Mouse (Mus musculus) gastrocnemius, postnatal 4 days (tissue): ENCODE data around the gene Vkorc1. TPM values are rescaled to one million over a fixed set of nuclear protein-coding genes. Genes with fewer than 3 reads are reported as not detected.

ENCODE experiments used
- DNase-seq, 2 experiments: peaks; one replicate each; pipeline ENCODE4 v3.0.0; 2021 to 2022; ENCODE audit warnings: low spot score in 2 of 2, mixed read lengths in 2 of 2
- total RNA-seq, 2 experiments: library from RNA; stranded (reverse); gene quantifications; 2 replicates each; pipeline ENCODE4 v1.2.3; 2021

Vkorc1 gene
- total RNA-seq, 2 experiments from 2014 or later, result 62.4 to 71.8 TPM

DNA sequence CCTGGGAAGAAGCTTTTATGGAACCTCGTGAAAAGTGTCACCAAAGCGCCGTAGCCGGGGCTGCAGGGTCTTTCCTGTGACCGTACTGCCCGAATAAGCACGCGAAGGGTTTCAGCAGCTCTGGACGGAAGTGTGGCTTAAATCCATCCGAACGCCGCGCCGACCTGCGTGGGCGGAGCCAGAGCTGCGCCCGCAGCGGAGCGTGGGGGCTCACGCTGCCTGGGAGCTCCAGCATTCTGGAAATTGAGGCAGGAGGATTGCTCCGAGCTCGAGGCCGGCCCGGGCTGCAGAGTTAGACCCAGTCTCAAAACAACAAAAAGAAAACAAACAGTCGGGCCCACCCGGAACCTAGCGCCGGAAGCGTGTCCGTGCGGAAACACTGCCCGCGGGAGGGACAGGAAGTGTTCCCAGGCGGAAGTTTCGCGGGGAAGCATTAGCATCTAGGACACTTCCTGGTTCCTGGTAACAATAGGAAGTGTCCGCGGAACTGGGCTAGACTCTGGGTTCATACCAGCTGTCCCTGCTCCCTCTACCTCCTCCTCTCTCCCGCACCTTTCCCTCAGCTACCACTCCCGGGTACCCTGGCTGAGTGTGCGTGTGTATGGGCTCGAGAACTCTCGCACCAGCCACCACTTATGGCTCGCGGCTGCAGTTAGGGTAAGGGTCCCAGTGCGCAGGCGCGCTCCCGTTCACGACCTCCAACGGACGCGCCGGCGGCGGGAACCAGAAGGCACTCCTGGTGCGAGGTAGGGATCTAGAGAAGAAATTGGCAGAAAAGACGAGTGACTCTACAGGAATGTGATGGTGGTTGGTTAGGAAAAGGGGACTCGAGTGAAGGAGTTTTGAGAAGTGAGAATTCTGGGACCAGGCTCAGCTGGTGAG is 18.7 kb downstream of the Vkorc1 start, which contains the start of gene Zfp668:
TSS of gene Zfp668 (minus strand) at position 362 of the 882 bp plus-strand sequence.
- DNase-seq, result peak; percentile 82 to 93

DNA sequence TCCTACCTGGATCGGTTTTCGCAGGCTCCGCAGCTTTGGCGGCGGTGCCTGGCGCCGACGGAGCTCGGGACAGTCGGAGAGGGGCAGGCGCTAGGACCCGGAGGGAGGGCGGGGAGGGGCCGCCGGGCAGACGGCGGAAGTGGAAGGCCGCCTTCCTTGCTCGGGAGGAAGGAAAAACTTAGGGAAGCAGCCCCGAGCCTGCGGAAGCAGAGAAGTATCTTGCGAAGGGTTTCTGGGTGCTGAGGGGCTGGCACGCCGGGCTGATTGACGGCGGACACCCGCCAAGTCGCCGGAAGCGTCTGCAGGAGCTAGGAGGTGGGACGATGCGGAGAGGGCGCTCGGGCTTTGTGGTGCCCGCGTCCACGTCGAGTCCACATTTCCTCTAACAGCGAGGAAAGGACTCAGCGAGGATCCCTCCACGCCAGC is 19.4 kb downstream of the Vkorc1 start, which contains the start of gene Zfp646:
TSS of gene Zfp646 (plus strand) at position 181 of the 426 bp plus-strand sequence.
- DNase-seq, result peak in 1 of 2 experiments; percentile 83

DNA sequence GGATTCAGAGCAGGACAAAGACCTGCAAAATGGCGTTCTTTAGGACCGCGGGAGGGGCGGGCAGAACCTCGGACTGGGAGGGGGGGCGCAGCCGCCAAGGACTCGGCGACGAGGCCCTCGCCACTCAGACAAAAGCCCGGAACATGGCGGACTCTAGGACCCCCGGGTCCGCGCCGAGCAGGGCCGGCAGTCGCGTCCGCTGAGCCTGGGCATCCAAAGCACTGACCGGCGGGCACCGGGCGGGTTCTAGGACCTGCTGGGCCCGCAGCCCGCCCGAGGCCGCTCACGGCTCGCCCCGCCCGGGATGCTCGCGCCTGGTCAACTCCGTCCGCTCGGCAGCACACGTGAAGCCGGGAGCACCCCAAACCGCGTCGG is 19.8 kb downstream of the Vkorc1 start:
- DNase-seq, result peak; percentile 88 to 94

DNA sequence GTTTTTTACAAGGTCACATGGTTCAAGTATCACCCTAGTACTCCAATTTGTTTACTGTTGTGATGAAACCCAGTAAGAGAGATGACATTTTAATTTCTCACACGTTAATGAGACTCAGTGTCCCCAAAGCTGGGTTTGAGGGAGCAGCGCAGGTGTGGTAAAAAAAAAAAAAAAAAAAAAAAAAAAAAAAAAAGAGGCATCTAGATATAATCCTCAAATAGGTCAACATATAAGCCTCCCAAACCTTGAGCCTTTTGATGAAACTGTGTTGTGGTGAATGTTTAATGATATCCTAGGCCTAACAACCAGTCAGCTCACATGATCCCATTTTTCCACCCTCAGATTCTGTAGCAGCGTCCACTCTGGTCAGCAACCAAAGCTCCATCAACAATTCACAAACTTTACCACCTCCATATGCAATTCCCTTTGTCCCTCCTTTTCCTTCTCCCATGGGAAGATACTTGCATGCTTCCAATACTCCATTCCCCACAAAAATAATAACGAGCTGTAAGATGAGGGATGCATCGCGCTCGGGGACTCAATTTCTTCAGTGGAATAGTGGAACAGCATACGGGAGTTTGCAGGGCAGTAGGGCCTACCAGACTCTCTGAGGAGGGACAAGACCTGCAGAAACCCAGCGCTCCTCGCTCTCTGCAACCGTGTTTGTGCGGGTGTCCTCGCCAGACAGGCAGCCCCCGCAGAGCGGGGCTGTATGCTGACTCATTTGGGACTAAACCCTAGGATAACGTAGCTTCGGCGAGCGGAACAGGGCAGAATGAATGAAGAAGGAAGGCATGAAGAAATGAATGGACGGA is 20.4 kb downstream of the Vkorc1 start:
- DNase-seq, result no peak

DNA sequence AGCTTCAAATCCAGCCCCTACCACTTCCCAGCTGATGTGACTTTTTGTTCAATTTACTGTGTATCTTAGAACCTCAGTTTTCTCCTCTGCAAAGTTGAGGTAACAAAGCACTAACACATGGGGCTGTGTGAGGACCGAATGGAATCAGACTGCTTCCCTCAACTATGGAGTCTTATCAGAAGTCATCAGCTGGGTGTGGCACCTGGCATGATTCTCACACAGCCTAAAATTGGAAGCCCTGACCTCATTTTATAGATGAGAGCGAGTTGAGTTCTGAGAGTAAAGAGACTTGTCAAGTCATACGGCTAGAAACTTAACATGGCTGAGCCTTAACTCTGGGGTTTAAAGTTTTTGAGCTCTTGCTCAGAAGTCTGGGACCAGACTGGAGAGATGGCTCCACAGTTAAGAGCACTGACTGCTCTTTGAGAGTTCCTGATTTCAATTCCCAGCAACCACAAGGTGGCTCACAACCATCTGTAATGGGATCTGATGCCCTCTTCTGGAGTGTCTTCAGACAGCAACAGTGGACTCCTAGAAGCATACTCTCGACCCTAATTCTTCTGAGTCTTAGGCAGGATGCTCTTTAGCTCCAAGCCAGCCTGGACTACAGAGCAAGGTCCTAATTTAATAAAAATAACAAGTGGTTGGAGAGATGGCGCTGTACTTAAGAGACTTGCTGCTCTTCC is 25.1 kb downstream of the Vkorc1 start:
- DNase-seq, result no peak

DNA sequence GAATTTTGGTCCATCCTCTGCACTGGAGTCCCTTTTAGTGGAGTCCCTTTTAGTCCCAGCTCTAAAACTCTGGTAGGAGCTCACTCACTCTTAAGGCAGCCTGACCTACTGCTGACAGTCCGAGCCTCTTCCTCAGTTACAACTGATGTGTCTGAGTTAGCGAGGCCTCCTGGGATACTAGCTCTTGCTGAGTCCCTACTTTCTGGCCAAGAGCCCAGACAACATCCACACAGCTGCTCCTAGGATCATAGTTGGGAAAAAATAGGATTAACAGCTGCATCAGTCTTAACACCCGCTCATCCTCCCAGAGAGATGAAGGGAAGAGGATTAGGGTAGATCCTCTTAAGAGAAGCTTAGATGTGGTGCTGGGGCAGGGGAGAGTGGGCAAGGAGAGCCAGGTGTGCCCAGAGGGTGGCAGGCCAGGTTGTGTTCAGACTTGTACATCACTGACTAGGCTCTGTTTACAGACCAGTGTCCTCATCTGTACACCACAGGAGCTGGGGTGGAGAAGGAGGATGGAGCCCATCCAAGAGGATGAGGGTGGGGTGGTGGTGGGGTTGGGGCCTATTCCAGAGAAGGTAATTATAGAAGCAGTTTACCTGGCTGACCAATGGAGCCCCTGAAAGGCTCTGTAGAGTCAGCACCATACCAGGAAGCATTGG is 26.1 kb downstream of the Vkorc1 start:
- peak in 1 of 2 experiments; percentile 58 for DNase-seq

DNA sequence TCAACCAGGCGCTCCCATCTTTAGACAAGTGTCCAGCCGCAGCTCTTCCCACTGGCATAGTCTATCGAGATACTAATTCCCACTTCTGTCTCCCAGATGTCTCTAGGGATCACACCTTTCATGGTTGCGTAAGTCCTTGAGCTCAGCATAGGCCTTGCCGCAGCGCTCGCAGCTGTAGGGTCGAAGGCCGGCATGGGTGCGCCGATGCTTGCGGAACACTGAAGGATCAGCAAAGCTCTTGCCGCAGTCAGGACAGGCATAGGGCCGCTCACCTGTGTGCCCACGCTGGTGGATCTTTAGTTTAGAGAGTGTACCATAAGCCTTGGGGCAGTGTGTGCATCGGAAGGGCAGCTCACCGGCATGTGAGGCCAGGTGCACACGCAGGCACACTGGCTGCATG is 27.8 kb downstream of the Vkorc1 start:
- no peak for DNase-seq

DNA sequence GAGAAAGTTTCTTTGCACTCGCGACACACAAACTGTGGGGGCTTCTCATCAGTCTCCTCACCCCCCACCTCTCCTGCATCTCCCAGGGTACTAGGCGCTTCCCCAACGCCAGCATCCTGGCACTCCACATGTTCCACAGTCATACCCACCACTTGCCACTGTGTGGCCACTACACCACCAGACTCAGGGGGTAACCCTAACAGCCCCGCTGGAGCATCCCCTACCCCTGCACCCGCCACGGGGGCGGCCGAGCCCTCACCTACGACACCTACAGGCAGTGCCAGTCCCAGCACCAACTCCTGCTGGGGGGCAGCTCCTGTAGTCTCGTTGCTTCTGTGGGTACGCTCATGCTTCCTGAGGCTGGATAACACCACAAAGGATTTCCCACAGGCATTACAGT is 29.0 kb downstream of the Vkorc1 start:
- no peak for DNase-seq

DNA sequence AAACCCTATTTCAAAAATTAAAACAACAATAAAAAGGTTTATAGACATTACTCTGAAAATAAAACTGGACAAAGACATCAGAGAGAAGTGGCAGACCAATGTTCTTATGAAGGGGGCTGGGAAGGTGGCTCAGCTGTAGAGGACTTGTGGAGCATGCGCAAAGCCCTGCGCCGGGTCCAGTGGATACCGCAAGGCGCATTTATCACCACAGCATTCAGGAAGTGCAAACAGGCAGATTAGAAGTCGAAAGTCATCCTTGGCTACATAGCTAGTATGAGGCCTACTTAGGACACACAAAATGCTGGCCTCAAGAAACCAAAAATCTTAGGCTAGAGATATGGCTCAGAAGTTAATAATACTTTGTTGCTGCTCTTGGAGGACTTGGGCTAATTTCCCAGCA is 37.2 kb downstream of the Vkorc1 start:
- DNase-seq, result no peak

DNA sequence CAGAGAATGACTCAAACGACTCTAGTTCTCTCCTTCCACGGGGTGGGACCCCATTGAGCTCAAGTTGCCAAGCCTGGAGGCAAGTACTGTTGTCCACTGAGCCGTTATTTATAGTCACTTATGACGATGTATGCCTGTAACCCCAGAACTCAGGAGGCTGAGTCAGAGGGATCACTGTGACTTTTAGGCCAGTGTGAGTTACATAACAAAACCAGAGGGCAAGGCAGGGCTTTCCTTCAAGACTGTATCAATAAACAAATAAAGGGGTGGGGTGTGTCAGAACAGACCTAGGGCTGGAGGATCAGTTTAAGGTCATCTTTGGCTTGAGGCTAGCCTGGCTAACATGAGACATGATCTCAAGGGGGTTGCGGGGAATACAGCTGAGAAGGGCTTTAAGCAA is 44.5 kb downstream of the Vkorc1 start:
- DNase-seq, result no peak

DNA sequence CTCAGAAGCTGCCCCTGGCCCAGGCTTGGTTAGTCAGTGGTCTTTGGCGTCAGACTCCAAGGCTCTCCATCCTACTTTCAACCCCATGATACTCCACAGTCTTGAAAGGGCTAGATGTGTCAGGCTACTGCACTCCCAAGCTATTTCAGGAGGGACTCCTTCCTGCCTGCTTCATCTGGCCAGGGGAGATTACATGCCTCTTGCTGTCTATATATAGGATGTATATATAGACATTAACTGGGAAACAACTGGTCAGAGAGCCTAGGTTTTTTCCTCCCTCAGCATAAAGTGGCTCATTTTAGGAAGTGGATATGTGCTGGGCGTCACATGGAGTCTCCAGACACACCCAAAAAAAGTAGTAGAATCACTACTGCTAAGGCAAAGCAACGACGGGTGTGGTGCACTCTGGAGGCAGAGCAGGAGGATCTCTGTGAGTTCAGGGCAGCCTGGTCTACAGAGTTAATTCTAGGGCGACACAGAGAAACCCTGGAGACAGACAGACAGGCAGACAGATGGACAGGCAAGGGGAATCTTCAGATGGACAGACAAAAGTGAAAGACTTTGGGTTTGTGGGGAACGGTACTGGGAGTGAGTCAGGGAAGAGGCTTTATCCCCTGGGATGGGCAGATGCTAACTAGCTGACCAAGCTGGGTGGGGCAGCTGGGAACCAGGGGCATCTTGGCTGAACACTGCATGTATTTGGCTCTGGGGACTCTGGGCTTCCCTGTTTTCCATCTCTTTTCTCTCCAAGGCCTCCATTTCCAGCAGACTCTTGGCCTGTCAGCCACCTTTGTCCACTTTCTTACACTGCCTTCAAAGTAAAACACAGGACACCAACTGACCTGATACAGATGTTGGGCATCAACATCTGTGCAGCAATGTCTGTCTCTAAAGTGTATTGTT is 45.2 kb downstream of the Vkorc1 start:
- DNase-seq, result no peak

Other genes starting within 250 kb of the Vkorc1 start
- 100 to 1,000 TPM; 112 to 132 TPM for gene Bcl7c, start 186.7 kb downstream of the Vkorc1 start, total RNA-seq
- gene Ctf1, start 182.9 kb downstream of the Vkorc1 start, total RNA-seq, result 10 to 100 TPM in 1 of 2 experiments, 1 to 10 TPM in 1; 7.0 to 10.0 TPM
- not detected for gene Ctf2, start 163.5 kb downstream of the Vkorc1 start, total RNA-seq
- gene Fbxl19, start 151.1 kb downstream of the Vkorc1 start, total RNA-seq, result 1 to 10 TPM; 8.6 to 8.8 TPM
- gene Orai3, start 125.8 kb downstream of the Vkorc1 start, total RNA-seq, result 10 to 100 TPM; 12.3 to 13.9 TPM
- gene Setd1a, start 118.9 kb downstream of the Vkorc1 start, total RNA-seq, result 10 to 100 TPM; 30.3 to 32.4 TPM
- gene Gm49388, start 110.0 kb downstream of the Vkorc1 start, total RNA-seq, result 1 to 10 TPM; 2.8 to 4.0 TPM
- gene Hsd3b7, start 95.0 kb downstream of the Vkorc1 start, total RNA-seq, result 10 to 100 TPM; 13.0 to 13.3 TPM
- gene Stx4a, start 71.3 kb downstream of the Vkorc1 start, total RNA-seq, result 10 to 100 TPM; 82.8 to 84.9 TPM
- gene Stx1b, start 71.1 kb downstream of the Vkorc1 start, total RNA-seq, result 1 to 10 TPM; 4.7 to 6.3 TPM
- 10 to 100 TPM; 24.0 to 27.1 TPM for gene Zfp646, start 19.4 kb downstream of the Vkorc1 start, total RNA-seq
- gene Zfp668, start 18.8 kb downstream of the Vkorc1 start, total RNA-seq, result 10 to 100 TPM in 1 of 2 experiments, 1 to 10 TPM in 1; 8.8 to 10.1 TPM
- 1 to 10 TPM; 1.6 to 1.8 TPM for gene Prss53, start 4.6 kb downstream of the Vkorc1 start, total RNA-seq
- gene Gm21974, start 163 bp downstream of the Vkorc1 start, total RNA-seq, result not detected
- 10 to 100 TPM; 84.7 to 92.3 TPM for gene Bckdk, start 8.5 kb upstream of the Vkorc1 start, total RNA-seq
- 10 to 100 TPM; 18.5 to 23.2 TPM for gene Kat8, start 16.9 kb upstream of the Vkorc1 start, total RNA-seq
- gene Prss8, start 34.5 kb upstream of the Vkorc1 start, total RNA-seq, result not detected
- gene Prss36, start 51.1 kb upstream of the Vkorc1 start, total RNA-seq, result 1 to 10 TPM; 7.6 to 8.9 TPM
- 100 to 1,000 TPM; 287 to 354 TPM for gene Fus, start 71.8 kb upstream of the Vkorc1 start, total RNA-seq
- 10 to 100 TPM; 16.0 to 21.7 TPM for gene Pycard, start 98.2 kb upstream of the Vkorc1 start, total RNA-seq
- gene Trim72, start 108.3 kb upstream of the Vkorc1 start, total RNA-seq, result 100 to 1,000 TPM; 254 to 296 TPM
- 1 to 10 TPM; 3.9 to 4.6 TPM for gene Itgam, start 167.0 kb upstream of the Vkorc1 start, total RNA-seq
- gene Gm49368, start 167.1 kb upstream of the Vkorc1 start, total RNA-seq, result not detected
- under 1 TPM; 0.31 to 0.37 TPM for gene Itgax, start 233.9 kb upstream of the Vkorc1 start, total RNA-seq